Mouse (Mus musculus) brain, embryonic 18.5 days (tissue): ENCODE results near the gene Mfsd6l.

Experiments
- DNase-seq: peaks from one replicate; pipeline ENCODE4 v3.0.0-alpha.2; 2012; ENCODE audit warnings: low read depth, low spot score

The Mfsd6l gene

DNA sequence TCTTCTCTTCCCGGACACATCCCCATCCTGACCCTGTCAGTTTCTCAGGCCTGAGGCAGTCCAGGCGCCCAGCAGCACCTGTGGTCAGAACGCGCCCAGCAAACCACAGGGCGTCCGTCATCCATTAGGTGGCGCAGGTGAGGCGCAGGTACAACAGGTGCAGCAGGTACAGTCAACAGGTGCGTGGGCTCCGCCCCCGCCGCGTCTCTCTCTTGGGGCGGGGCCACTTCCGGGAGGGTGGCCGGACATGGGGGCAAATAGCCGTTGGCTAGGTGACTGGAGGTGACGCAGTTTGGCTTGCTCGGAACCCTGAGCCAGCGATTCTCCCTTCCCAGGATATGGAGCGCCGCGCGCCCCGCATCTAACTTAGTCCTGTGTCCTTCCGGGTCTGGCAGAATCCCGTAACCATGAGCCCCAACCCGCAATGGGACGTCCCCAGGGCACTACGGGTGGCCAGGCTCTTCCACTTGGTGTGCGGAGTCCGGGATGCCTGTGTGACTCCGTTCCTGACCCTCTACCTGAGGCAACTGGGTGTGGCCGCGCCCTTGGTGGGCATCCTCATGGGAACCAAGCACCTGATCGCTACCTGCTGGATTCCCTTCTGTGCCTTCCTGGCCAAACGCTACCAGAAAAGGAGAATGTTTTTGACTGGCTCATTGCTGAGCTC lies at the start of gene Mfsd6l:
Mfsd6l (plus strand) TSS at position 269 of the 667 bp plus-strand sequence.
- no peak for DNase-seq

DNA sequence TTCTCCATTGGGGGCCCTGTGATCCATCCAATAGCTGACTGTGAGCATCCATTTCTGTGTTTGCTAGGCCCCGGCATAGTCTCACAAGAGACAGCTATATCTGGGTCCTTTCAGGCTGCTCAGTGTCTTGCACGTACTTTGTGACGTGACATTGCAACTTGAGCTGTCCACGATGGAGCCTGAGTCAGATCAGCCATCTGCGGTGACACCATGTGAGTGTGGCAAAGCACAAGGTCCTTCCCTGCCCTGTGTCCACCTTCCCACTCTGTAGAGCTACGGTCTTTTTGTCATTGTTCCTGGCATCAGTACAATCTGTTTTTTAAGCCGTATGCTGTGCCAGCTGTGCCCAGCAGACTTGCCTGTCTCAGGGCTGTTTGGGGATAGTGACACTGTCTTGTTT lies 48.7 kb upstream of the Mfsd6l start:
- no peak for DNase-seq

DNA sequence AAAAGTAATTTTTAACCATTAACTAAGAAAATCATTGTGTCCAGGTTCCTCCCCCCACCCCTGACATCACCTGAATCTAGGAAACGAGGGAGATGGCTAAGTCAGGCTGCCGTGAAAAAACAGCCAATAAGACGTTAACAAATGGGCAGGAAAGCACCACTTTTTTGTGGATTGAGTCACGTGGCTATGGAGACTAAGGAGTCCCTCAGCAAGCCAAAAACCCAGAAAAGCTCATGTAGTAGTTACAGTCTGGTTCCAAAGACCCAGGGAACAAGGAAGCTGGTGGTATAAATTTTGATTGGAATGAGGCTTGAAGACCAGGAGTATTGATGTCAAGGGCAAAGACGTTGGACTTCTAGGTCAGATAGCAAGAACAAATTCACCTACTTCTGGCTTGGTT lies 47.4 kb upstream of the Mfsd6l start:
- no peak for DNase-seq

DNA sequence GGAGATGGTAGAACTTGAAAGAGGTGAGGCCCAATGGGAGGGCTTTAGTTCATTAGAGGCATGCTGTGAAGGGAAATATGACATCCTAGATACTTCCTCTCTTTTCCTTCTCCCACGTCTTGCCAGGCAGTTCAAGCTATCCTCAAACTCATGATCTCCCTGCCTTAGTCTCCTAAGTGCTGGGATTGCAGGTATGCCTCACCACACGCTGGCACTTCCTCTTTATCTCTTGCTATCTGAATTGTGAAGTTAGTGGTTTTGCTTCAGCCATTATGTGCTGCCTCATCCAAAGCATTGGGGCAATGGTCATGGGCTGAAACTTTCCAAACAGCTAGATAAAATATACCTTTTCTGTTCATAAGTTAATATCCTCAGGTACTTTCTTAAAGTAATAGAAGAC lies 46.8 kb upstream of the Mfsd6l start:
- DNase-seq = no peak

DNA sequence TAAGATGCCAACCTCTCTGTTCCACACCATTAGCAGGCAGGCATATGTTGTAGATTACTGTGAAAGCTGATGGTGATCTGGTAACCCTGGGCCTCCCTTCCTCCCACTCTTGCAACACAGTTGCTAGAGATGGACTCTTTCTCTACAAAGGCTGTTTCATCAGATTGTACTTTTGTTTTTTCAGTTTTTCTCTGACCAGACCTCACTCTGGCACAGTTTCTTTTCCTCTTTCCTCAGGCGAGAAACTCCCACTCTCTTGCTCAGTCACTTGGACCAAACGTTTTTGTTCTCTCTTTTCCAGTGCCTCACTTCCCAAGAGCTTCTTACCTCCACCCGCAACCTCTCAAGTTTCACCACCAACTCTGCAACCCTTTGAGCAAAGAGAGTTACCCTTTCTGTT lies 42.0 kb upstream of the Mfsd6l start:
- no peak for DNase-seq

DNA sequence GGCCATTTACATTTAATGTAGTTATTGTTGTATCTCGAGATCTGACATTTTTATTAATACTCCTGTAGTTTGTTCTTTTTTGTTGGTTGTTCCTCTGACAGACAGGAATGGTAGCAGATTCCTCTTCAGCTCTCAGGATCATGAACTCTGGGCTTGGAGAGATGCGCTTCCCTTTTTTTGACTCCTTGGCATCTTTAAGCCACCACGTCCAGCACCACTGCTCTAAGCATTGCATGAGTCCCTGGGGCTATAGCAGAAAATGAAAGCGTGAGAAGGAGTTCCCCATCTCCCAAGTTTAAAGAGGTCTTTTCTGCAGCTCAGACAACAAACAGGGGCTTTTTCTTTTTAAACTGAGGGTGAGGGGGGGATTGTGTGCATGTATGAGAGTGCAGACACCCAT lies 36.6 kb upstream of the Mfsd6l start:
- DNase-seq = no peak

DNA sequence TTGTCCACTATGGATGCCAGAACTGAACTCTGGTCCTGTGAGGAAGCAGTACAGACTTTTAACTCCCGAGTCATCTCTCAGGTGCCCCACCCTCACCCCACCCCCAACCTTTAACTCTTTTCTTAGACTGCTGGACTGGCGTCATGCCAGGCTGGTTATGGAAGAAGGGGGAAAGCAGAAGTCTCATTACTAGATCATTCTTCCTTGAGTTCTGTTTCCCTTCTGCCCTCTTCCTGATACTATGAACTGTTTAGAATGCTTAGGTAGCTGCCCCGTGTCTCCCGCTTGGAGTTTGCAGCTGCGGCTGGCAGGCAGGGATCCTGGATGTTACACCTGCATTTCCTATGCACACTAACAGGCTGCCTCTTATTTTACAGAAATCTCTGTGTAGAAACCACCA lies 36.2 kb upstream of the Mfsd6l start:
- DNase-seq = no peak

DNA sequence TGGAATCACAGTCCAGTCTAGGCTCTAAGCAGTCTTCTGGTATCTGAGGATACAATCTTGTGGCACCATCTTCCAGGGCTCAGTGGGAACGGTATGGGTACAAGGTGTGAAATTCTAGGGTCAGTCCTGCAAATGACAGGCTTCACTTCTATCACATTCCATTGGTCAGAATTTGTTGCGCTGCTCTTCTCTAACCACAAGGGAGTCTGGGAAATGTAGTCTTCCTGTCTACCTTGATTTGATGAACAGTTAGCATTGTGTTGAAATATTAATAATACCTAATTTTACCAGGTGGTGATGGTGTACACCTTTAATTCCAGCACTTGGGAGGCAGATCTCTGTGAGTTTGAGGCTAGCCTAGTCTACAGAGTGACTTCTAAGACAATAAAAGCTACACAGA lies 35.5 kb upstream of the Mfsd6l start:
- DNase-seq = no peak

DNA sequence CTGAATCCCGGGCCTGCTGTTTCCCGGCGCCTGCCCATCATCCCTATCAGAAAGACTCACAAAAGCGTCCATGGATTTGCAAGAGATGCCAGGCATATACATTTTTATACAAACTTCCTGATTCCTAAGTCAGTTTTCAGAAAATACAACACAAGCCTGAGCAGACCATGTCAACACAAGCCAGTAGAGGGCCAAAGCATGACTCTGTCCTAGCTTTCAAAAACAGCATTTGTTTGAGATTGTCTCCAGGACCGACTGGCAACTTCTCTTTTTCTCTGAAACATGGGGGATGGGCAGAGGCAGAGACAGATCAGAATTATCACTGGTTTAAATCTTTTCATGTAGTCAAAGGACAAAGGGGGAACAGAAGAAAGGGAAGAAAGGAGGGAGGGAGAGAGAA lies 34.6 kb upstream of the Mfsd6l start:
- no peak for DNase-seq

DNA sequence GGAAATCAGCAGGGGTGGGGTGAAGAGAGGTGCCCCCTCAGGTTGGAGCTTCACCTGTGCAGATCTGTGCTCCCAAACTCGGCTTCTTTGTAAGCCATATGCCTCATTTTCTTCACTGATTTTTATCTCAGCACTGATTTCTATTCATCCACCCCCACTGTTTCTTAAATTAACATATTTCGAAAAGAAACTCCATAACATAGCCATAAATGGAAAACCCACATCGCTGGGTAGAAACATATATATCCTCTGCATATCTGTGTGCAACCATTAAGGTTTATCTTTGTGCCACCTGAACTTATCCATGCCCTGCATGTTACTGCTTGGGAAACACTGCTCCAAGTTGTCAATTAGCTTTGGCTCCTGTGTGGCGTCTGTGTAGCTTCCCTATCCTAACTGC lies 29.5 kb upstream of the Mfsd6l start:
- no peak for DNase-seq

DNA sequence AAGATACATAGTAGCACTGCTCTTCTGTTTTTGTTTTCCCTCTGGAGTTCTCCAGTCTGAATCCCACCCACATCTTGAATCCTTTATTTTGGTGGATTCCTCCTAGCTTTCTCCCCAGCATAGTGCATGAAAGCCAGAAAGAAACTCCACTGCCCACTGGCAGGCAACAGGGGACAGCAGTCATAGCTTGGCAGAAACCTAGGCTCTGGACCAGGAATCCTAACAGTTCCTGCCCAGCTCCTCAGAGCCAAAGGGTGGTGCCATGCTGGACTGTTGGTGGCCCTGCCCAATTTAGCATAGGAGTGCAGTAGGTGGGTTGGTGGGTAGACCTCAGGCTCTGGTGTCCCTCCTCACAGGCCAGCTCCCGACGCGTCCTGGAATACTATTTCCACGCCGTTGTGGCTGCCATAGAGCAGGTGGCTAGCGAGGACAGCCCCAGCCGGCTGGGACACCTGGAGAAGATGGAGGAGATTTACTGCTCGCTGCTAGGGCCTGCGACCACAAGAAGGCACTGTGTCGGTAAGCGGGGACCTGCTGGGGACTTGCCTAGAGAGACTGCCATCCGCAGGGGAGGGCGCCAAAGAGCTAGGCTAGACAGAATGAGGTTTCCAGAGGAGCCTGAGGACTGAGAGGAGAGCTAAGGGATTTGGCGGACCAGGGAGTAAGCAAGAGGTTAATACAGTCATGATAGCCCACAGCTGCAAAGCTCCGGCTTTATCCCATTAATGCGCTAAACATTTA lies 24.8 kb upstream of the Mfsd6l start:
- no peak for DNase-seq

DNA sequence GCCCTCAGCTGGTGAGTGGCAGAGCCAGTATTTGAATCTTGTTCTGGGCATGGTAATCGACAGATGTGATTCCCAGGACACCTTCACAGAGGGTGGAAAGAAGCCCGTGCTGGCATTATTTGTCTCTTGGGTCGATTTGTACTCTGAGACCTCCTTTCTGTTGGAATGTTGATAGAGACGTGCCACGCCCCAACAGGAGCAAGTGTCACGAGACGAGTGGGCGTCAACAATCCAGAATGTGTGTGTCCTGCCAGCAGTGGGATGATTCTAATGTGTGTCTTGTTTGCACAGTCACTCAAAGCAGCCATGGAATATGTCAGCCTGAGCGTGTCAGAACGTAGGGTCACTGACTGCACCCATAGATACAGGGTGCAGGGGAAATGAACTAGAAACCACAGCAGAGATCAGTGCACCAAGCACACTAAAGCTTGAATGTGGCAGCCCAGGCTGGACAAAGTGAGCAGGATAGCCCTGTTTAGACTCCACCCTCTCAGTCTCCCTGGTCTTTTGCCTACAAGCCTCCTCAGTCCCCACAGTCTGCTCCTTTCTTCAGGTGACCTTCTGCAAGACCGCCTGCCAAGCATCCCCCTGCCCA lies 23.9 kb upstream of the Mfsd6l start:
- DNase-seq = no peak

DNA sequence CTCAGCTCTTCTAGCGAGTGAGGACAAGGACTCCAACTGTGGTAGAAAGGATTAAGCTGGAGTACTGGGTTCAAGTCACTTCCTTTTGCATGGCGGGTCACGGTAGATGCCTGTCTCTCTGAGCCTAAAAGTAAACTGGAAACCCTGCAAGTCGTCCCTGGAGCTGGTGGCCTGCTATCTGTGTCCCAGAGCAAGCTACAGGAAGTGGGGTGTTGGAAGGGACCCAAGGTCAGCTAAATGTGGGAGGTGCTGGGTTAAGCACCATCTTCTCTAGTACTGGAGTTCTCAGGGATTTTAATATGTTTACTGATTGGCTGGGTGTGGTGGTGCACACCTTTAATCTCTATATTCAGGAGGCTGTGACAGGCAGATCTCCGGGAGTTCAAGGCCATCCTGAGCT lies 23.2 kb upstream of the Mfsd6l start:
- no peak for DNase-seq

DNA sequence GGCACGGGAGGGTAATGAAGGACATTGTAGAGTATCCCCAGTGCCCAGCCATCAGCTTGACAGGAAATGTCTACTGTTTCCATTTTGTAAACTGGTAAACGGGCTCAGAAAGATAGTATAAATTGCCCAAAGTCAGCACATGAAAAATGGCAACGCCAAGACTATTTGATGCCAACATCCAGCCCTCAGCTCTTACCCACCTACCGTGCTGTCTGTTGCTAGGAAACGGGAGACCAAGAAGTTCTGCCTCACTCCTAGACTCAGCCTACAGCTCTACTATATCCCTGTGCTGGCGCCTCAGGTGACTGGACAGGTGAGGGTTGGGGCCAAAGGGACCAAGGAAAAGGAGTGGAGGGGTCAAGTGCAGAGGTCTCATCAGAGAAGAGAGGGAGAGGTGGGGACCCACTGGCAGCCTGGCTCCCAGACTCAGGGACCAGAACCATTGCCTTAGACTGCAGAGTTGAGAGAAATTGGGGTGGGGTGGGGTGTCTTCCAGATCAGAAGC lies 22.0 kb upstream of the Mfsd6l start:
- no peak for DNase-seq

DNA sequence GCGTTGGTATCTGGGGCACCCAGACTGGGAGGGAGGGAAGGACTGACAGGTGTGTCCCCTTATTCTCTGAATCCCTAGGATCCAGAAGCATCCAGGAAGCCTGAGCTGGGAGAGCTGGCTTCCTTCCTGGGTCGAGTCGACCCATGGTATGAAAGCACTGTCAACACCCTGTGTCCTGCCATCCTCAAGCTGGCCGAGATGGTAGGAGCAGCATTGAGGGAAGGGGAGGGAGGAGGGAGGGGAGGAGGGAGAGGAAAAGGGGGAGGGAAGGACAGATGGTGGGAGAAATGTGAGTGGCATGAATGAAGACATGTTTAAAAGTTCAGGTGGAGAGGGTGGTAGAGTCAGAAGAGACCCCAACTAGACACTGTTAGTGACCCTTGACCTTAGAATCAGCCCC lies 20.0 kb upstream of the Mfsd6l start:
- no peak for DNase-seq

DNA sequence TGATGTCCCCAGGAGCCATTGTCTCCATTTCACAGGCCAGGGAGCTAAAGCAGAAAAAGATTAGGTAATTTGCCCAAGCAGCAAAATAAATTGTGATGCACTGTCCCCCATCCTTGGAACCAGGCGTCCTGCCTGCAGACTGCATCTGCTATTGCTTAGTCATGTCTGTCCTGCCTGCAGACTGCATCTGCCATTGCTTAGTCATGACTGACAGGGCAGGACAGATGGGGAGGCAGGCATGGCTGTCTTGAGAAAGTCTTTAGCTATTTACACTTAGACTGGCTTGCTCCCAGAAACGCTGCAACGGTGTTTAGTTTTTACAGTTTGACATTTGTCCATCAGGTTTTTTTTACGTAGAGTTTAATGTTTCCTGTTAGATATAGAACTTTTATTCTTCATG lies 19.5 kb upstream of the Mfsd6l start:
- peak; percentile 18 for DNase-seq

DNA sequence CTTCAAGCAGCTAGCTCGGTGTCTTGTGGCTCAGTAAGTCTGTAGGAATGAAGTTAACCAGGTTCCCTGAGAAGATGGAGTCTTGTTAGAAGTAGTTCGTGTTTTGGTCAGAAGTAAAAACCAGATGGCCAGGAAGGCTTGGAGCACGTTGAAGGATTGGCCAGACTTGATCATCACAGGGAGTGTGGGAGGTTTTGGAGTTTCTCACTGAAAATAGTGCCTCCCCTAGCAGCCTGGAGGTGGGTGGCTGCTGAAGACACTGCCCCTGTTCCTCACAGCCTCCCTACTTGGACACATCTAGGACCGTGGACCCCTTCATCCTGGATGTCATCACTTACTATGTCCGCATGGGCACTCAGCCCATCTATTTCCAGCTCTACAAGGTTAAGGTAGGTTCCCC lies 16.4 kb upstream of the Mfsd6l start:
- DNase-seq = no peak

DNA sequence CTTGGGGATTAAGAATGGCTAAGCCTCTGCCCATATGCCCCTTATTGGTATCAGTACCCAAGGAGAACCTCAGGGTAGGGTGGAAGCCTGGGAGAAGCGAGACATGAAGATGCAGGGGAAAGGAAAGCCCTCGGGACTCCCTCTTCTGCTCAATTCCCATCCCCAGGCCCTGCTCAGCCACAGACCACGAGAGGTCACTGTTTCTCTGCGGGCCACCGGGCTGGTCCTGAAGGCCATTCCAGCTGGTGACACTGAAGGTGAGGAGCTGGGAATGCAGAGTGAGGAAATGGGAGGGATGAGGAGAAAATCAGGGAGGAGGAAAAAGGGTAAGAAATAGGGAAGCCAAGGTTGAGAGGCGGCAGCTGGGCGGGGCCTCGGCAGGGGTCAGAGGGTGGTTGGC lies 11.4 kb upstream of the Mfsd6l start:
- no peak for DNase-seq

DNA sequence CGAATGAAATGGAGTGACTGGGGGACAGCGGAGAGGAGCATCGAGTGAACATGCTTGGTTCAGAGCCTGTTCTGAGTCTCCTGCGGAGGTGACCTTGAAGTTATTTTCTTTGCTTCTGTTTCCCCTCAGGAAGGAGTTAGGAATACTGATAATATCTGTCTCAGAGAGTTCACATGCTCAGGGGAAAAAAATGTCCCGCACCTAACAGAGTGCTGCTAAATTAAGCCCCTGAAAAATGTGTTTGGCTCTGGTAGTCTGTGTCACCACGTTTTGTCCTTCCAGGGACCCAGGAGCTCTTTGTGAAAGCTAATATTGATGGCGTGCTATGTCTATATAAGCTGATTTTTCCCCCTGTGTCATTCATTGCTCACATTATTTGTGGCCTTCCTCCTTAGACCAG lies 10.8 kb upstream of the Mfsd6l start:
- no peak for DNase-seq

DNA sequence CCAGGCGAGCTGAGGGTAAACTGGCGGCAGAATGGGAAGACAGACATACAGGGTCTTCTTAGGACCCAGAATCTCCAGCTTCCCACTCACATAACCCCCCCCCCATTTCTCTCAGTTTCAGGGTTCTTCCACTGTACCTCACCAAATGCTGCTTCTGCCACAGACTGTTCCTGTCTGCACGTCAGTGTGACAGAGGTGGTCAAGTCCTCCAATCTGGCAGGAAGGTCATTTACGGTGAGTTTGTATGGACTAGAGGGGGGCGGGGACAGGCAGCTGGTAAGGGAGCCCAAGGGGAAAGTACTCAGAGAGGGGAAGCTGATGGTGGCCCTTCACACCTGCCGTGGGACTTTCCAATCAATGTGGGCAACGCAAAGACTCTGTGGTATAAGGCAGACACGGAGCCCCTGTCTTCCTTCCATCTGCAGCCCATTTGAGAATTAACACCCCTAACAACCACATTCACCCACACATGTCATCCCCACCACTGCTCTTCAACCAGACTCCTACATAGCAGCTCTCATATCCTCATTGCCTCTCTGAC lies 10.2 kb upstream of the Mfsd6l start:
- DNase-seq = no peak

DNA sequence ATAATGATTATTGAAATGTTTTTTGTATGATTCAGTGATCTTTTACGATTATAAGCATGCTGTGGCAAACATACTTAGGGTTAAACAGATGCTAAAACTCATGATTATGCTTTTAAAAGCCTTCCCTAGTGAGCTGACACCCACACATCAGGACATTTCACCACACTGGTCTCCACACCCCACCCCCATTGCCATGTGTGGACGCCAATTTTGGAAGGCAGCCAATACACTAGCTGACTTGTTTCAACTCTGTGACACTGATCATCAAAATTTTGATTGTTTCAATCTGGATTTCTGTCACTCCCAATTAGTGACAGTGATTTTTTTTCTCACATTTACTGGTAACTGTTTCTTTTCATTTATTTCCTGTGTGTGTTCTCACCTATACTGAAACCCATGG lies 8.5 kb upstream of the Mfsd6l start:
- no peak for DNase-seq

DNA sequence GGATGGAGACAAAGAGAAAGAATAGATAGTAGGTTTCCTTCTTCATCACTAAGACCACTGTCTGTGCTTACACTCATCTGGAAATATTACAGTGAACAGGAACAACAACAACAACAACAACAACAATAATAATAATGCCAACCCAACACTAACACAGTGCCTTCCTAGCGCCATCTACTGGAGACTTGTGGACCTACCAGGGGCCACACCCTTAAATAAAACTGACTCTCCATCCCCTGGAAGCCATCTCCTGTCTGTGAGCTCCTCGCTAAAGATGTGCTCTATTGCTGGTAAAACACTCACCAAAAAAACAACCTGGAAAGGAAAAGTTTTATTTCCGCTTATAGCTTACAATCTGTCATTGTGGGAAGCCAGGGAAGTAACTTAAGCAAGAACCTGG lies 6.4 kb upstream of the Mfsd6l start:
- DNase-seq = no peak

DNA sequence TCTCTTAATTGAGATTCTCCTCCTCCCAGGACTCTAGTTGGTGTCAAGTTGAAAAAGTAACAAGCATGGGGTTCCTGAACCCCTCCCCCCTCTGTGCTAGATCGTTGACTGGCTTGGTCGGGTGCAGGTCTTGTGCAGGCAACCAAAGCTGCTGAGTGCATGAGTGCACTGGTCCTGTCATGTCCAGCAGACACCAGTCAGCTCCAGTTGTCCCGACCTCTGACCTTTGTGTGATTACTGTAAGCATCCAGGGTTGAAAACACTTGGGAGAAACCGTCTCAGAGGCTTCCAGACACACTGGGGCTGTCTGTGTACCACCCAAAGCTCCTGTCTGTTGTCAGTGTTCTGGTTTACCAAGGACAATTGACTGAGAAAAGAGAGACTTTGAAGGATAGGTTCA lies 5.6 kb upstream of the Mfsd6l start:
- no peak for DNase-seq
